Mouse (Mus musculus) embryonic fibroblast, embryonic 13.5 days (primary cell): ENCODE data around the gene Mpzl1.

ENCODE experiments used
- CTCF ChIP-seq: IDR thresholded peaks from 2 replicates; pipeline ENCODE4 v1.5.1; 2011; ENCODE audit warnings: mild to moderate bottlenecking, control low read depth, low read length, moderate library complexity, borderline replicate concordance; ENCODE audit not compliant: insufficient read depth
- POLR2A ChIP-seq: IDR thresholded peaks from 2 replicates; pipeline ENCODE4 v1.6.1; 2011; ENCODE audit warnings: low read depth, mild to moderate bottlenecking, control low read depth, low read length, moderate library complexity

DNA sequence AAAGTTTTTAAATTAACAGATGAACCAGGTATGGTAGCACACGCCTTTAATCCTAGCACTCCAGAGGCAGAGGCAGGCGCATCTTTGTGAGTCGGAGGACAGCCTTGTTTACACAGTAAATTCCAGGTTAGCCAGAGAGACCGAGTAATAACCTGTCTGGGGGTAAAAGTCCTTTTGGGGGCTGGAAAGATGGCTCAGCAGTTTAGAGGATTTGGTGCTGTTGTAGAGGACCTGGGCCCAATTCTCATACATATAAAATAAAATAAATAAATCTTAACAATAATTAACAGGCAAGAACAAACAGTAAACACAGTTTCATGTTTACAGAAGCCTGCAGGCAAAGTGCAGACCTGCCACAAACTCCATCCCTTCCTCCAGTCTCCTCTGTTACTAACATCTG is 25.4 kb downstream of the Mpzl1 start:
- TF ChIP-seq CTCF = no peak
- no peak for TF ChIP-seq POLR2A
